Comparison of ENCODE assay signal across 8 mouse cellular contexts in the genomic region with DNA sequence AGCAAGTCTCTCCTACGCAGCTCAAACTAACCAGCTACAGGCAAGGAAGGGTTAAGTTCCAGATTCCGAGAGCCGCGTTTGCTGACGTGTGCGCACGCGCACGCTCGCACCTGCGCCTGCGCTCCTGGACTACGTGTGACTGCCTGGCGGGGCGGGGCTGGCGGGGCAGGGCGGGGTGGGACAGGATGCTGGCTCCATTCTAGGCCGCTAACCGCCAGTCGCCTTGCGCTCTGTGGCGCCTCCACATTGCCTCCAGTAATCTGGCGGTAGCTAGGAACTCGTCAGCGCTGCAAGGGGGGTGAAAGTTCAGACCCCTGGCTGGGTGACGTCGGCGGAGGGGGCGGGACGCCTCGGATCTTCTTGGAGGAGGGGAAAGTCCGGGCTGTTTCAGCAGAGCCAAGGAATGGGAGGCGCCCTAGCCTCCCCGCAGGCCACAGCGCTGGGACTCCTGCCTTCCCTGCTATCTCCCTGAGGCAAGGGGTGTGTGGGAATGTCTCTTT. TPM values are rescaled to one million over a fixed set of nuclear protein-coding genes. Genes with fewer than 3 reads are reported as not detected.
A peak's percentile ranks its signal among the peaks of the same experiment; 100 is the strongest.
DNase-seq lines count a peak whose midpoint lies in the region; ATAC-seq and TF ChIP-seq lines count a peak whose summit lies in the region.

No protein-coding gene starts in this region.

- ATAC-seq in G1E (ENCODE audit: extremely low read depth, insufficient number of reproducible peaks, low FRiP score, poor library complexity, severe bottlenecking): peak; percentile 95
- peak; percentile 98 for ATAC-seq in forebrain, embryonic 16.5 days
- peak; percentile 100 for ATAC-seq in lung, embryonic 14.5 days (ENCODE audit: insufficient read depth)

- peak; percentile 62 for DNase-seq in G1E (ENCODE audit: low spot score)
- DNase-seq in cerebellum, adult 18-20 months: peak; percentile 90 to 93
- DNase-seq in heart, postnatal 36 days: peak; percentile 91 to 92
- peak; percentile 93 to 94 for DNase-seq in layer of hippocampus, adult 2 months (ENCODE audit: low spot score in 2 of 2)
- peak; percentile 93 for DNase-seq in lung, embryonic 14.5 days
- peak; percentile 93 for DNase-seq in thymus, adult 2 months

- TF ChIP-seq POLR2A in olfactory bulb, adult 2 months (IDR thresholded peaks at IDR 0.05; ENCODE audit: insufficient read depth, low read depth, low read length): peak; percentile 55; the same call in 1 of the 2 replicates
- 0 out of 2 replicates have a peak, but pooled peaks have one; percentile 35 for TF ChIP-seq POLR2A in thymus, adult 2 months (IDR thresholded peaks at IDR 0.05; ENCODE audit: control insufficient read depth, extremely low read depth, insufficient read depth, low read length, poor library complexity)

- H3K36me3 ChIP-seq in G1E (replicated peaks): peaks cover 8% of the 10 kb centered on the region
- no peaks in the 10 kb centered on the region for H3K36me3 ChIP-seq in forebrain, embryonic 16.5 days (ENCODE audit: control insufficient read depth, insufficient read depth)
- no peaks in the 10 kb centered on the region for H3K36me3 ChIP-seq in lung, embryonic 14.5 days (ENCODE audit: insufficient read depth)
- H3K36me3 ChIP-seq in thymus, adult 2 months (ENCODE audit: control insufficient read depth, insufficient read depth, low read length): no peaks in the 10 kb centered on the region

- H3K27me3 ChIP-seq in G1E (ENCODE audit: insufficient read depth, low read length): no peaks in the 10 kb centered on the region
- no peaks in the 10 kb centered on the region for H3K27me3 ChIP-seq in forebrain, embryonic 16.5 days (replicated peaks; ENCODE audit: control insufficient read depth, insufficient read depth, low read length)
- H3K27me3 ChIP-seq in lung, embryonic 14.5 days (ENCODE audit: insufficient read depth, low read length): no peaks in the 10 kb centered on the region
- H3K27me3 ChIP-seq in thymus, adult 2 months (ENCODE audit: control insufficient read depth, insufficient read depth, low read length): no peaks in the 10 kb centered on the region

- intact Hi-C loops in heart, postnatal 36 days (cut with DNase I): loop anchor here (1.0 to 10.0 kb wide), 3 partner anchors 29 to 169 kb away; no protein-coding TSS in a partner anchor

- H3K27ac ChIP-seq in forebrain, embryonic 16.5 days (ENCODE audit: low read length): peak overlapping the region; percentile 90
- peak overlapping the region; percentile 93 for H3K27ac ChIP-seq in layer of hippocampus, adult 2 months
- H3K27ac ChIP-seq in lung, embryonic 14.5 days (ENCODE audit: low read depth): peak overlapping the region; percentile 94
- peak overlapping the region; percentile 94 for H3K27ac ChIP-seq in olfactory bulb, adult 2 months (ENCODE audit: insufficient read depth, low read depth, low read length)
- H3K27ac ChIP-seq in thymus, adult 2 months (ENCODE audit: control insufficient read depth, insufficient read depth, low read length): peak overlapping the region; percentile 89

- 10% methylated on average over 35 of the region's 35 CpGs for whole genome bisulfite sequencing in forebrain, embryonic 16.5 days
- 4% methylated on average over 35 of the region's 35 CpGs for WGBS in lung, embryonic 14.5 days
- 8% methylated on average over 35 of the region's 35 CpGs for WGBS in olfactory bulb, adult 2 months
- WGBS in thymus, adult 2 months: 1% methylated on average over 33 of the region's 35 CpGs

- no peaks in the 10 kb centered on the region for H3K4me1 ChIP-seq in G1E (ENCODE audit: insufficient read depth, low read depth, low read length)
- H3K4me1 ChIP-seq in forebrain, embryonic 16.5 days (replicated peaks; ENCODE audit: control insufficient read depth, insufficient read depth, low read length): no peaks in the 10 kb centered on the region; the same call in 1 of the 2 replicates
- H3K4me1 ChIP-seq in lung, embryonic 14.5 days (ENCODE audit: insufficient read depth): no peaks in the 10 kb centered on the region
- no peaks in the 10 kb centered on the region for H3K4me1 ChIP-seq in olfactory bulb, adult 2 months (ENCODE audit: control insufficient read depth, insufficient read depth, low read length)
- H3K4me1 ChIP-seq in thymus, adult 2 months (replicated peaks; ENCODE audit: control insufficient read depth, insufficient read depth, low read length): no peaks in the 10 kb centered on the region

- H3K9ac ChIP-seq in forebrain, embryonic 16.5 days (replicated peaks; ENCODE audit: low read depth, low read length): peak overlapping the region; percentile 64
- H3K9ac ChIP-seq in lung, embryonic 14.5 days: peak overlapping the region; percentile 65

- no peaks in the 10 kb centered on the region for H3K9me3 ChIP-seq in G1E (replicated peaks)
- H3K9me3 ChIP-seq in forebrain, embryonic 16.5 days (ENCODE audit: control insufficient read depth, low read length): no peaks in the 10 kb centered on the region
- H3K9me3 ChIP-seq in lung, embryonic 14.5 days (ENCODE audit: low read depth, low read length): no peaks in the 10 kb centered on the region

- TF ChIP-seq CTCF in G1E (IDR thresholded peaks at IDR 0.05; ENCODE audit: low read depth, low read length): no peak
- TF ChIP-seq CTCF in layer of hippocampus, adult 2 months (conservative IDR thresholded peaks at IDR 0.05): peak; percentile 35; the same call in 1 of the 2 replicates
- TF ChIP-seq CTCF in lung, embryonic 14.5 days (IDR thresholded peaks at IDR 0.05; ENCODE audit: low read depth): peak; percentile 19
- TF ChIP-seq CTCF in olfactory bulb, adult 2 months (IDR thresholded peaks at IDR 0.05; ENCODE audit: insufficient read depth, low read depth, low read length): no peak
- TF ChIP-seq CTCF in thymus, adult 2 months (IDR thresholded peaks at IDR 0.05; ENCODE audit: borderline replicate concordance, control insufficient read depth, extremely low read depth, insufficient read depth, low read length, poor library complexity): no peak

- H3K4me3 ChIP-seq in G1E (ENCODE audit: low read depth, low read length): peak overlapping the region; percentile 69
- H3K4me3 ChIP-seq in forebrain, embryonic 16.5 days (replicated peaks; ENCODE audit: low read length): peak overlapping the region; percentile 52
- peak overlapping the region; percentile 69 for H3K4me3 ChIP-seq in layer of hippocampus, adult 2 months
- peak overlapping the region; percentile 43 for H3K4me3 ChIP-seq in lung, embryonic 14.5 days (ENCODE audit: low read depth, low read length)
- H3K4me3 ChIP-seq in olfactory bulb, adult 2 months (ENCODE audit: insufficient read depth, low read depth, low read length): peak overlapping the region; percentile 74
- peak overlapping the region; percentile 62 for H3K4me3 ChIP-seq in thymus, adult 2 months (ENCODE audit: control insufficient read depth, insufficient read depth, low read length)

- peak overlapping the region; percentile 65 for H3K4me2 ChIP-seq in forebrain, embryonic 16.5 days (ENCODE audit: low read length)
- H3K4me2 ChIP-seq in lung, embryonic 14.5 days: peak overlapping the region; percentile 61

RNA-seq across cellular contexts. Expression of a gene that starts 29.6 kb away (rescaled TPM):
- total RNA-seq in G1E (2014; fragmentation: Nextera tagmentation) (286 and 293 TPM in 2 replicates), G1E (2017) (173 and 177 TPM in 2 replicates)
- 5.0 and 6.1 TPM in 2 replicates for polyA plus RNA-seq in G1E (2012)
- polyA plus RNA-seq in forebrain, embryonic 16.5 days (2015; fragmentation: Nextera tagmentation; extraction: Ambion mirVana): 43.0 and 52.3 TPM in 2 replicates
- 100 to 1,000 TPM; 153 to 174 TPM for total RNA-seq in heart, postnatal 36 days (2021)
- total RNA-seq in layer of hippocampus, adult 2 months (2021): 100 to 1,000 TPM; 225 to 232 TPM
- polyA plus RNA-seq in lung, embryonic 14.5 days (2014; fragmentation: Nextera tagmentation; extraction: Ambion mirVana): 54.9 and 57.6 TPM in 2 replicates
- 284 TPM in 1 of 2 replicates, not detected in the other for polyA plus RNA-seq in olfactory bulb, adult 2 months (2012; ENCODE audit: insufficient read depth, insufficient read length, low replicate concordance, missing spikeins)
- 14.4 and 16.2 TPM in 2 replicates for polyA plus RNA-seq in thymus, adult 2 months (2012; rRNA removed)

Comparison
In these comparisons a context has a peak if more than half of its experiments do, and no peak if none do; other contexts are left out.
1. Peak in every context shown above with its lines: DNase-seq, ATAC-seq, H3K4me3 ChIP-seq and H3K27ac ChIP-seq.
2. CTCF ChIP-seq: peak in layer of hippocampus, adult 2 months (single experiment) and lung, embryonic 14.5 days (single experiment); none in G1E (single experiment), olfactory bulb, adult 2 months (single experiment) and thymus, adult 2 months (single experiment).